Mouse (Mus musculus): ENCODE data around the gene Unc45a. TPM values are rescaled to one million over a fixed set of nuclear protein-coding genes. Genes with fewer than 3 reads are reported as not detected.

Unc45a gene
- total RNA-seq (2022), result 10 to 100 TPM; 12.2 to 16.0 (median 15.2) TPM

DNA sequence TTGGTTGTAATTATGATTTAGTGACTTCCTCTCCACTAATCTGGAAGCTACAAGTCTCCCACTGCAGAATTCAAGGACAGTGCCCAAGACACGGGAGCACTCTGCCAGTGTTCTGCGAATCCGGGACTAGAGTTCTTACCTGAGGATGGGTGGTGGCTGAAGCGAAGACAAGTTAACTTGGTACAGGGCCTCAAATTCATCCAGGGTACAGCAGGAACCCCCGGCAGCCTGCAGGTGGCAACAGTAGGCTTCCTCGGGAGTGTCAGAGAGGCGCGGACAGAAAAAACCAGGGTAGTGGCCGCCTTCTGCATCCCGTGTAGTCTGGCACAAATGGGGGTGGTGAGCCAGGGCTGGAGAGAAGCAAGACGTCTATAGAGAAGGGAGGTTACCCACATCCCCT is at the start of gene Unc45a:
Gene Unc45a (minus strand): TSS at position 213 of the 400 bp plus-strand sequence.
- DNase-seq (ENCODE audit: low spot score), result peak; percentile 65

GRCm38 (mm10) chr7:80387633-80388543 is 47.1 kb upstream of the Unc45a start, which contains the start of gene Fes:
Fes (minus strand) TSS chr7:80387946.
- peak; percentile 84 for DNase-seq (ENCODE audit: low spot score)

DNA sequence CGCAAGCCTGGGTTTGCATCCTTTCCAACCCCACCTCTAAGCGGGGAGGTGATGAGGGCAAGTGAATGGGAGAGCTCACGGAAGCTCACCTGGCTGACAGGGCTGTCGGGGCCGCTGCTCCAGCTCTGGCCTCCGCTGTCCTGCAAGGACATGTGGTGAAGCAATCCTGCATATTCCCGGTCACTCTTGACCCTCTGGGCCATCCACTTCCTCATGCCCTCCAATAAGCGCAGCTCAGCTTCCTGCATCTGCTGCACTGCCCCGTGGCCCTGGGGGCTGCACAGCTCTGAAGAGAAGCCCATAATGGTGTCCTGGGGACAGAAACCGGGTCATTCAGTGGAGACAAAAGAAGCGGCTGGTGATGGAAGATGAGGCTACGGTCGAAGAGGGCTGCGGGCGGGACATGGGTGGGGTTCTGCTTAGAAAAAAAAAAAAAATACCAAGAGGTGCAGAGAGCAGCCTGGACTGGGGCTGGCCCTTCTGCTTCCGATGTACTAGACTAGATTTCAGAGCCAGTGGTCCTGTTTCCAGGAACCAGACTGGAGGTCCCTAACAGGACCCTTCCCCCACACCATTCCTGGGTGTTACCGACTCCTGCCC is 46.3 kb upstream of the Unc45a start:
- DNase-seq (ENCODE audit: low spot score), result peak; percentile 29

- peak; percentile 93 for DNase-seq (ENCODE audit: low spot score)
These were observed 45.6 kb upstream of the Unc45a start for GRCm38 (mm10) chr7:80386235-80386930.

DNA sequence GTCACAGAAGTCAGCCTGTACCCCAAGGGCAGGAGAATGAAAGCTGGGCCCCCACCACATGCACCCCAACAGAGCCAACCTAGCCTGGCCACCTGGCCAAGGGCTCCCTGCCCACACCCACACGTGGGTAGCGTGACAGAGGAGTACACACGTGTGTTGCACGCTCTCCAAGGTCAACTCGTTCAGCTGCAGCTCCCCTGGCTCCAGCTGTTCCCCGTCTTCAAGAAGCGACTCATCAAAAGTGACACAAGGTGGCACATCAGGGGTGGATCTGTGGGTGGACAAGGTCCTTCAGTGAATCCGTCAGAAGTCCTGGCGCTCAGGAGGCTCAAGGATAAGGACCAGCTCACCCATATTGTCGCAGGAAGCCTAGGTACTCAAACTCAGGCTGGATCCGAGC is 42.1 kb upstream of the Unc45a start:
- DNase-seq (ENCODE audit: low spot score), result no peak

DNA sequence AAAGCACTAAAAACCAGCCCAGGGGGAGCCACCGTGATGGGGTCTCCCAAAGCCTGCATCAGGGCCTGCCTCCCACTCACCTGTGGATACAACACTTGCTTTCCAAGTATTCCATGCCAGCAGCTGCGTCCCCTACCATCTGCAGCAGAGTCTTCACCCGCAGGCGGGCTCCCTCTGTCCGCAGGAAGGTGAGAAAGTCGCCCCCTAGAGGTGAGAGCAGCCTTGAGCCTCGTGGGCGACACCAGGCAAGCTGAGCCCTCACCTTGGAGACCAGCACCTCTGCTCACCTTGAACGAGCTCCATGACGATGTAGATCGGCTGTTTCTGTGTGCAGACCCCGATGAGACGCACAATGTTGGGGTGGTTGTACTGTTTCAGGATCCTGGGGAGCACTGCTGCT is 38.7 kb upstream of the Unc45a start:
- DNase-seq (ENCODE audit: low spot score), result no peak

DNA sequence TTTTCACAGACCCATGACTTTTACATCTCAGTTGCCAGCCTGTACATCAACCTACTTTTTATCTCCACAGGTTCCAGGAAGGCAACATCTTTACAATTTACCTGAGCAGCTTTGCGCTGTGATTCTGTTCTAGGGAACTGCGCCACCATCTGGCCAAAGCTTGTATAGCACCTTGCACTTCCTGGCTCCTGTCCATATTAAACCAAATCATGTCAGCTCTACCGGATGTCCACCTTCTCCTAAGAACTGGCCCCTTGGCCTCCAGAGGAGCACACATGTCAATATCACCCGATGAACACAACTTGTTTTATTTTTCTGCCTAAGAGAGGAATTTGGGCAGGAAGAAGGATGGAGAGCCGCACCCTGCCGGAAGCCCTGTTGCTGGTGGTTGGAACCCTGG is 36.7 kb upstream of the Unc45a start:
- DNase-seq (ENCODE audit: low spot score), result peak; percentile 49

DNA sequence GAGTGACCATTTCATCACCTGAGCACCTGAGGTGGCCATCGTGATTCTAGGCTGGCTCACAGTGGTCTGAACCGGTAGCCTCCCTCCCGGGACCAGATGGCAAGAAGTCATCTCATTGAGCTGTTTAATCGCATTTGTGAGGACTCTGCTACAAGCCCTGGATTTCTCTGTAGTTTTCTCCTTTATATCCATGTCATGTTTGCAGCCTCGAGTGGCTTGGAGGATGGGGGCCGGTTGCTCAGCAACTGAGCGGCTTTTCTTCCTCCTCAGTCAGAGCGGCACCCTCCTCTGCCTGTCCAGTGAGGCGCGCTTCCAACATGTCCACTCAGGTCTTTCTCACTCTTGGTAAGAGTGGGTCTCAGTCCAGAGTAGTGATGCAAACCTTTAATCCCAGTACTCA is 35.4 kb upstream of the Unc45a start:
- no peak for DNase-seq (ENCODE audit: low spot score)

GRCm38 (mm10) chr7:80375376-80376039 is 34.7 kb upstream of the Unc45a start:
- no peak for DNase-seq (ENCODE audit: low spot score)

DNA sequence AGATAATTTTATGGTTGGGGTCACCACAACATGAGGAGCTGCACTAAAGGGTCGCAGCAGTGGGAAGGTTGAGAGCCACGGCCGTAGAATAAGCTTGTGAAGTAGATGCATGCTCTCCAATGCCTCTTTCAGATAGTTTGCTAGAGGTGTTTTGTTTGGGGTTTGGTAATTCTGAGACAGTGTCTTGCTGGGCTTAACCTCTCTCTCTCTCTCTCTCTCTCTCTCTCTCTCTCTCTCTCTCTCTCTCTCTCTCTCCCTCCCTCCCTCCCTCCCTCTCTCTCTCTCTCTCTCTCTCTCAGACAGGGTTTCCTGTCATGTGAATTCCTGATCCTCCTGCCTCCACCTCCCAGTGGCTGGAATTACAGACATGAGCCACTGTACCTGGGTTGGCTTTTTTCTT is 33.9 kb upstream of the Unc45a start:
- DNase-seq (ENCODE audit: low spot score), result no peak

DNA sequence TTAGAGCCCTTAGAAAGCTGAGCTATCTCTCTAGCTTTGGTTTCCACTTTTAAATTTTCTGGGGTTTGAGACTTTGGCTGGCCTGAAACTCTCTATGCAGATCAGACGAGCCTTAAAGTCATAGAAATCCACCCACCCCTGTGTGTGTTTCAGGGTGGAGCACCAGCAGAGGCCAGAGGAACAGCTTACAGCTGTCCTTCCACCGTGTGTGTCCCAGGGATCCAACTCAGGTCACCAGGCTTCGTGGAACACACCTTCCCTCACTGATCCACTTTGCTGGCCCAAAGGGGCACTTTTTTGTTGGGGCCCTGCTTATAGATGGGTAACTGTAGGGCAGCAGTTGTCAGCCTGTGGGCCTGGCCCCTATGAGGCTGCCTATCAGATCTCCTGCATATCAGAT is 33.5 kb upstream of the Unc45a start:
- no peak for DNase-seq (ENCODE audit: low spot score)

DNA sequence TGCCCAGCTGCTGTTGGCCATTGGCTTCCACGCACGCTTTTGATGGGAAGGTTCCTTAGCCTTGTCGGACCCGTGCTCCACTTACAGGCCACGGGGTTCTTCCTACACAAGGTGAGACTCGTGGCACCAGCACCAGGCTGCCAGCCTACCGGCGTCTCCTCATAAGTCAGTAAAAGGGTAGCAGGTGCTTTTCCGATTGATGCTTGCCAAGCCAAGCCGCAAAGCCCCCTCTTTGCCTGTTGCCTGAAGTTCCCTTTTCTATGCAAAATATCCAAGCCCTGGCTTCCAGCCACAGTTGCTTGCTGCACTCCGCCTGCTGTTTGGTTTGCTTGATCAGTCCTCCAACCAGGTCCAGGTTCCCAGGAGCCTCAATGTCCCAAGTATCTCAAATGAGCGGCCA is 33.0 kb upstream of the Unc45a start:
- no peak for DNase-seq (ENCODE audit: low spot score)

DNA sequence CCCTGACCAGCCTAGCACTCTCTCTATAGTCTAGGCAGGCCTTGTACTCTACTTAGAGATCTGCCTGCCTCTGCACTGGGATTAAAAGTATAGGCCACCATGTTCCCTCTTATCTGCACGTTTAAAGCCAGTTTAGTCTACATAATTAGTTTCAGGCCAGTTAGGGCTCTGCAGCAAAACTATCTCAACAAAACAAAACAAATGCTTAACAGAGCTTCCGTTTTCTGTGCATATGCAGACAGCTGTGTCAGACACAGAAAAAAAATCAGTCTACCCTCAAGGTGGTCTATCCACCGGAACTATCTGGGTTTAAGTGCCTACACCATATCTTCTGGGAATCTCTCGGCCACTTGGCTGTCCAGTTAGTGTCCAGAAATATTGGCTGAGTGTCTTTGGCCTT is 32.5 kb upstream of the Unc45a start:
- no peak for DNase-seq (ENCODE audit: low spot score)

DNA sequence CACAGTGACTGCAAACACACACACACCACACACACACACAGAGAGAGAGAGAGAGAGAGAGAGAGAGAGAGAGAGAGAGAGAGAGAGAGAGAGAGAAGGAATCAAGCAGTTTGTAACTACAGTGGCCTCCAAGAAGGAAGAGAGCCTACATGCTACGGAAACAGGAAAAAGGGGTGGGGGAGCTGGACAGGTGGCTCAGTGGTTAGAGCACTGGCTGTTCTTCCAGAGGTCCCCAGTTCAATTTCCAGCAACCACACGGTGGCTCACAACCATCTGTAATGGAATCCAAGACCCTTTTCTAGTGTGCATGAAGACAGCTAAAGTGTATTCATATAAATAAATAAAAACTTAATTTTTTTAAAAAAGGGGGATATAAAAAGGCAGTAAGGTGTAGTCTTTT is 31.9 kb upstream of the Unc45a start:
- no peak for DNase-seq (ENCODE audit: low spot score)

DNA sequence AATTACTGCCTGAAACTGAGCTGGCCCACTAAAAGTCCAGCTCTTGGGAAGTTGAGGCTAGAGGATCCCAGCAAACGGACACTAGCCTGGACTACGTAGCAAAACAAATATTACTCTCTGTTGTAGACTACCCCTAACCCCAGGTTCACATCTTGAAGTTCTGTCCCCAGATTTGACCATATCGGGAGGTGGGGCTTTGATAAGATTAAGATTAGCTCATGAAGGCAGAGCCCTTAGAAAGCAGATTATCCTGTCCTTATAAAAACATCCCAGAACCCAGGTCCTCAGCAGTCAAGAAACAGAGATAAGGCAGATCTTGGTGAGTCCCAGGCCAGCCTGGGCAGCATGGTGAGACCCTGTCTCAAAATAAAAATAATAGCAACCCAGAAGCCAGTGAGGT is 31.4 kb upstream of the Unc45a start:
- DNase-seq (ENCODE audit: low spot score), result no peak

DNA sequence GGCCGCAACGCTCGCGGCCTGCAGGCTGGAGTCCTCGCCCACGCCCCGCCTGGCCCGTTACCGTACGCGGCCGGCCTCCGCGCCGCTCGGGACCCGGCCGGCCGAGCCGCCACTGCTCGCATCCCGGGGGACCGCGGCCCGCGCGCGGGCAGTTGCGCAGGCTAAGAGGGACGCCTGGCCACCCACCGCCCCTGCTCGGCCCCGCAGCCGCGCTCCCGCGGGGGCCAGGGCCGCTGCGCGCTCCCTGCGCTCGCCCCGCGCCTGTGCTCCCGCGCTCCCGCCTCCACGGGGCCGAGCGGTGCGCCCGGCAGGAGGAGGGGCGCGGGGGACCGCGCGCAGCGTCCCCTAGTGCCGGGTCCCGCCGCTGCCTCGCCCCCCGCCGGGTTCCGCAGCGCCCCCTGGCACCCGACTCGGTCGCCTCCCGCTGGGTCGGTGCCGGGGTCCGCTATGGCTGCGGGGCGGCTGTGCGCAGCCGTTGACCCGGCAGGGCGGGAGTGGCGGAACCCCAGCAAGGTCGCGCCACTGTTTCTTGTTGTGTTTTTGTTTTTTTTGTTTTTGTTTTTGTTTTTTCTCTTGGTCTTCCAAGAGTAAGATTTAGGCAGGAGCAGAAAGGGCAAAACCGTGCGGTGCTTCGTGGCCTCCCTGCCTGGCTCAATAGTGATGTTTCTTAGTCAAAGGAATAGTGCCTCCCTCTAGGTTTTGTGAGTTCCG is 30.4 kb upstream of the Unc45a start, which contains the start of gene Man2a2:
Gene Man2a2 (minus strand): TSS at position 335 of the 711 bp plus-strand sequence.
- no peak for DNase-seq (ENCODE audit: low spot score)

- peak; percentile 77 for DNase-seq (ENCODE audit: low spot score)
These were observed 29.8 kb upstream of the Unc45a start for GRCm38 (mm10) chr7:80370649-80371040.

DNA sequence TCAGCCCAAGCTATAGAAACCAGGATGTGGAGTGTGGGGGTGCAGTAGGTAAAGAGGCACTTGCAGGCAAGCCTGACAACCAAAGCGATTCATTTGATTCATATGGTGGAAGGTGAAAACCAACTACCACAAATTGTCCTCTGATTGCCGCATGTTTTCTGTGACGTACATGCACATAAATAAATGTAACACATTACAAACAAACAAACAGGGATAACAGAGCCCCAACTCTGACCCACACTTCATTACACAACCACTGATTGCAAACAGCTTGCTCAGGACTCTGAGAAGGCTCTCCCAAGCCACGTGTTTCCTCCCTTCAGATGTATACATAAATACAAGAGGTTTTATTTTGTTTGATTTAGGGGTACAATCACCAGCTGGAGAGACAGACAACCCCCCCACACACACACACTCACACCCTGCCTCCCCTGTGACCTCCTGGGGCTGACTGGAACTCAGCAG is 29.2 kb upstream of the Unc45a start:
- DNase-seq (ENCODE audit: low spot score), result no peak

DNA sequence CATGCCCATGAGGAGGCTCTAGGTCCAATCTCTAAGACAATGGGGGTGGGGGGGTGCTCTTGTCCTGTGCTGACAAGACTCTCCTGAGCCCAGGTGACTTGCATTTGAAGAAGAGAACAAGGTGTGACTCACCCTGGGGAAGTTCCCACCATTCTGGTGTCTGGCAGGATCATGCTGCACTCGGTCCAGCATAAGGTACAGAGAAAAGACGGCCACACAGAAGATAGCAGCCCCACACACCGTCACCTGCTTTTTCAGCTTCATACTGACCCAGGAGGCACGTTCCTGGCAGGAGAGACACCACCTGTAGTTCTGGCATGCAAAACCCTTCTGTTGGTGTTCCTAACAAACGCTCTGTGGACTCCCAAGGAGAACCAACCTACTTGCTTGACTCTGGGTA is 28.7 kb upstream of the Unc45a start:
- DNase-seq (ENCODE audit: low spot score), result no peak

- no peak for DNase-seq (ENCODE audit: low spot score)
These were observed 28.0 kb upstream of the Unc45a start for GRCm38 (mm10) chr7:80368635-80369421.
